Mouse (Mus musculus) ovary, adult 18-20 months (tissue): ENCODE data around the gene G6pc3.

ENCODE experiments used
- DNase-seq: peaks from one replicate; pipeline ENCODE4 v3.0.0; 2022; ENCODE audit warnings: low spot score, mixed read lengths

The G6pc3 gene

DNA sequence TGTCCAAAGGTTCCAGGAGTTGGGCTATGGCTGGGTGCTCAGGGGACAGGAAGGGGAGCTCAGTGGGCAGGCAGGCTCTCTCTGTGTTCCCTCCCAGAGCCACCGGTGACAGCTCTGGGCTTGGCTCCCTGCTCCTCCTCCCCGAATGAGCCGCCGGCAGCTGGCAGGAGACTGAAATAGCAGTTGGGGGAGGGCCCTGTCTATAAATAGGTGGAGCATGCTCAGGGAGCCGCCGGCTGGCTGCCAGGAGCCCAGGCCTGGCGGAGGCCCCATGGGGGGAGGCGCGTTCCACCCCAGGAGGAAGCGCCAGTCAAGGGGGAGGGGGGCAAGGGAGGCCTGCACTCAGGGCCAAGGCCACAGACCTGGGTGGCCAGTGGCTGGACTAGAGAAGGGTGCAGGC, 29.4 kb downstream of the G6pc3 start:
- DNase-seq: peak; percentile 94

GRCm38 (mm10) chr11:102219247-102219993, 30.0 kb downstream of the G6pc3 start:
- DNase-seq: no peak

- DNase-seq: no peak
Observed at GRCm38 (mm10) chr11:102219994-102220346, 30.6 kb downstream of the G6pc3 start.

- no peak for DNase-seq
Observed at GRCm38 (mm10) chr11:102220451-102220850, 31.0 kb downstream of the G6pc3 start.

DNA sequence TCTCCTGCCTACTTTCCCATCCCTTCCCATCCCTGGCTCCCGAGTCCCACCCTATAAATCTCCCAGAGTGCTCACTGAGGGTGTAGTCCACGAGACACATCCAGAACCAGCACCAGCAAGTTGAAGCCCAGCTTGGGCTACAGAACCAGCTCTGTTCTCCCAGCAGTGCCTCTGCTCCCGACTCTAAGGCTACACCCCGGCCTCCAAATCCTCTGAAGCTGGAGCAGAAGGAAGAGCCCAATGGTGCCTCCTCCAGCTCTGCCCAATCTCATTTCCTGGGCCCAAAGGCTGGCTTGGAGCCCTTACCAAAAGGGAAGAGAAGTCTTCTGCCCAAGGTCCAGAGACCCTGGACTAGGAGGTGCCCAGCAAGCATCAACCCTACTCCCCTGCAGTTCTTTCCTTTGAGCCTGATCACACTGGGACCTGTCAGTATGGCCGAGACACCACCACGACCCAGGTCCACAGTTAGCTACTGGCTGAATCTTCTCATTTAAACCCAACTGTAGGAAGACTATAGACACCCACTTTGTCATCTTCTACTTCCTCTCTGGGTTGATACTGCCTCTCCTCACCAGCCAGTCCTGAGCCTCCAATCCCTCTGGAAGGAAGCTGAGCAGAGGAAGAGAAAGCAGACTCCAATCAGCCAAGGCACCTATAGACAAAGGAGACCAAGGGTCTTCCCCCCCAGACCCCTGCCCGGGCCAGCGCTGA, 32.0 kb downstream of the G6pc3 start:
- DNase-seq: no peak

DNA sequence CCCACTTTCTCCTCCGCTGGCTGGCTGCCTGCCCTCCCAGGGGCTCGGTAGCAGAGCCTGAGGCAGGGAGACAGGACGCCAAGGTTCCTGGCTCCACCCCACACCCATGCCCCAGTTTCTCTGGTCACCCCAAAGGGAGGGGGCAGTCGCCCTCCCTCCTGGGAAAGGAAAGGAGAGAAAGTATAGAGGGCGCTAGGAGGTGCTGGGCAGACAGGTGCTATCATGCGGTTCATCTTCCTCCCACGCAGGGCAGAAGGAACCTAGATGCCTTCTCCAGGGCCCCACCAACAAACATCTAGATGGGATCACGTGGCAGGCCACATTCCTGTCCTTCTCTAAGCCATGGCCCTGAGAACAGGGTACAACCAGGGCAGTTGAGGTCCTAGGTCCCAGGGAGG, 32.5 kb downstream of the G6pc3 start:
- DNase-seq: no peak

DNA sequence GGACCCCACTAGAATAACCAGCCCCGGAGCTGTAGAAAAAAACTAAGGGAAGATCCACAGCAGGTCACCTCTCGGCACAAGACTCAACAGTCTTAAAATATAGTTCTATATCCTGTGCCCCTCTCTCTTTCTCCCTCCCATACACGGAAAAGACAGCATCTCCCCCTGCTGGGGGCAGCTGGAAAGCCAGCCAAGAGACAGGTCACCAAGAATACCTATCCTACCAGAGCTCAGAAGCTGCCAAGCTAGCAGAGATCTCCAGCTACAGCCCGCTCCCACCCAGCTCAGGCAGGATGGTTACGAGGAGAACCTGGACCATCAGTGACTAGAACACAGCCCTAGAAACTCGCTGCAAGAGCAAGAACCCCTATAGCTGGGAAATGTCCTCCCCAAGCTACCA, 33.7 kb downstream of the G6pc3 start:
- no peak for DNase-seq

GRCm38 (mm10) chr11:102224686-102225085, 35.3 kb downstream of the G6pc3 start:
- peak; percentile 65 for DNase-seq

- no peak for DNase-seq
Observed at GRCm38 (mm10) chr11:102225221-102225620, 35.8 kb downstream of the G6pc3 start.

GRCm38 (mm10) chr11:102226067-102226978, 36.9 kb downstream of the G6pc3 start:
- DNase-seq: no peak

DNA sequence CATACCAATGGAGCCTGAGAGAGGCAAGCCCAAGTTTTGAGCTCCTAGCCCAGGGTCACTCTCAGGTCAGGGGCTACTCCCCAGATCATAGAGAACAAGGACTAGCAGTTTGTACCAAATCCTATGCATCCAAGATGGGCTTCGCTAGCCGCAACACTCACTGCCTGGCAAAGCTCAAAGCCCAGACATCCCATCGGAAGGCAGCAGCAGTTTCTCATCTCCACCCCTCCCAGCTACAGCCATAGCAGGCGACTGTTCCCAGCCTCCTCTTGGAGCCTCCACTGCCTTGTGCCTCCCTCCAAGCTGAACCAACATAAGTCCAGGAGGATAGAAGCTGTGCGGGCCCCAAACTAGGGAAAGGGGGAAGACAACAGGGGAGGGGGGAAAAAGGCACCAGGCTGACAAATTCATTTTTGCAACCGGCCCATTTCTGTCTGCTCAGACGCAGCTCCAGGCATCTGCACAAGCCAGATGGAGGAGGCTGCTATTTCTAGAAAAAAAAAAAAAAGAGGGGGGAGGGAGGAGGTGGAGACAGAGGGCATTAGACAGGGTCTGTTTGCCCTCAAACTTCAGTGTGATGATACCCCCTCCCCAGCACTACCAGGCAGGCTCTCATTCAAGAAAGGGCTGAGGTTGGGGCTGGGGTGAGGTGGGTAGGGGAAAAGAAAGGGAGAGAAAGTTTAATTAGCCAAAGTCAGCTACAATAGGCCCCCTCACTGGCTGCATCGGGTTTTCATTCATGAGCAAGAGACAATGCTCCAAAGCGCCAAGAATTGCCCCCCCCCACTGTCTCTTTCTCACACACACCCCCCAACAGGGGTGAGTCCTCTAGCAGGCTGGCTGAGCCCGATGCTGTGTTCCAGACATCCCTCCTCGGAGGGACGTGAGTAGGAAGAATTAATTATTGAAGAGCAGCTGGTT, 38.1 kb downstream of the G6pc3 start:
- no peak for DNase-seq

DNA sequence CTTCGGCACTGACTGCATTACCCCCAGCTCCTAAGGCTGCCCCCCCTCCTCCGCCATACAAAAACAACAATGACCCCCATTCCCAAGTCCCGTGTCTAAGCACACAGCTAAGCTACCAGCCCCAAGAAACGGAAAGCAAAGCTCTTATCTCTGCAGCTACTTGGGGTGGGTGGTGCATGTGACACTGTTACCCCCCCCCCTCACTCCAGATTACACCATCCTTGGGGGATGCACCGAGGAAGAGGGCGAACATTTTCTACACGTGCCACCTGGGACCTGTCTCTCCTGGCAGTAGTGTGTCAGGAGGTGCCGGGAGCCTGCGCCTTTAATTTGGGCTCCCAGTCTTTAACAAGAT, 38.7 kb downstream of the G6pc3 start:
- DNase-seq: no peak

GRCm38 (mm10) chr11:102228646-102229268, 39.3 kb downstream of the G6pc3 start:
- DNase-seq: no peak

GRCm38 (mm10) chr11:102229331-102229953, 40.0 kb downstream of the G6pc3 start:
- DNase-seq: no peak

GRCm38 (mm10) chr11:102230006-102230741, 40.8 kb downstream of the G6pc3 start, which contains the start of gene Hdac5:
Gene Hdac5, minus strand, starts transcription at chr11:102230166.
- peak; percentile 96 for DNase-seq

DNA sequence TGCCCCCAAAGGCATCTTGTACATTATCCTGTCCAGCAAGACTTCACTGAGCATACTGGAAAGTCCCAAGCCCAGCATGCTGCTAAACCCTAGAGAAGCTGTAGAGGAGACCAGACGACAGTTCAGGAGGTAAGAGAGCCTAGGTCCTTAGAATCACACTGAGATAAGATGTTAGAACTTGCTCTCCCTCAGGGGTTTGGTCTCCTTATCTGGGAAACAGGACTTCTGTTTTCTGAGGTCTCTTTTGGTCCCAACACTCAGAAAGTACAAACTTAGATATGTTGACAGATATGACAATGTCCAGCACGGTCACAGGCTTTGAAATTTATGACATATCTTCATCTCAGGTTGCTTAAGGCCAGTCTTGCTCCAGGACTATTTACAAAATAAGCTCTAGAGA, 46.6 kb downstream of the G6pc3 start:
- no peak for DNase-seq

- DNase-seq: no peak
Observed at GRCm38 (mm10) chr11:102240636-102241035, 51.2 kb downstream of the G6pc3 start.

DNA sequence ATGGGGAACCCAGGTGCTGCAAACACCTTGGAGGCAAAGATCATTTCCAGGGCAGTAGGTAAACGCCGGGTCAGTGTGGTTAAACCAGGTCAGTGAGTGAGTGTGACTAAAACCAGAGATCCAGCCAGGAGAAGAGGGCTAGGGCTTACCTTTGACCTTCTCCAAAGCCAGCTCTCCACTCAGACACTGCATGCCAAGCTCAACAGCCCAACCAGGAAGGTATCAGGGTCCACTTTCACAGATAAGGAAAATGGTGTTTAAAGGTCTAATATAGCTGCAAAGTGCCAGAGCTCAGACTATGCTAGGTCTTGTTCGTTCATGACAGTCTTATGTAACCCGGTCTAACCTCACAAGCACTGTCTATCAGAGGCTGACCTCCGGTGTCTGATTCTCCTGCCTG, 51.8 kb downstream of the G6pc3 start:
- no peak for DNase-seq

- DNase-seq: no peak
Observed at GRCm38 (mm10) chr11:102241874-102242273, 52.5 kb downstream of the G6pc3 start.
